Mouse (Mus musculus): ENCODE data around the gene Rnase13. TPM values are rescaled to one million over a fixed set of nuclear protein-coding genes. Genes with fewer than 3 reads are reported as not detected.

Rnase13 gene
- polyA plus RNA-seq, 1 experiment from 2014 or later: not detected

DNA sequence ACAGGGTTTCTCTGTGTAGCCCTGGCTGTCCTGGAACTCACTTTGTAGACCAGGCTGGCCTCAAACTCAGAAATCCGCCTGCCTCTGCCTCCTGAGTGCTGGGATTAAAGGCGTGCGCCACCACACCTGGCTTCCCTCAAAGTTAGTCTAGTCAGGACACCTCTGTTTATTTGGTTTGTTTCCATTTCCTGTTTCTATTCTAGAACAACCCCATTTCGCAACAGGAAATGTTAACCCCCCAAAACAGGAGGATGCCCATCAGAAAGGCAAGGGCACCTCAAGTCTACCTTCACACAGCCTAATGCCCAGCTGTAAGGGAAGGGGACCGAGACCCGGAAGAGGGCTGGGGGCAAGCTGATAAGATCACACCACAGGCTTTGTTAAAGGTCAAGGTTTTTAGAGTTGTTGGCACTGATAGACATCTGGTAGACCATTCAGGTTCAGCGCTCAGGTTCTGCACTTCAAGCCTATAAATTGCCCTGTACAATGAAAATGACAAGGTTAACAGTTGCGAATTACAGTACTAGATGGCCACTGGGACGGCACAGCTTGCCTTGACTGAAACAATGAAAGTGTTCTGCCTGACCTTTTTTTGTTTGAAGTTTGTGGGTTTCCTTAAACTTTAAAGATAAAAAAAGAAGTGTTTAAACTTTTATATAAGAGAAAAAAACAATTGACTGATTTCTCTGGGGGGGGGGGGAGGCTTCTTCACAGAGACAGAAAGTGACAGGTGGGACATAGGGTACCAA is 30.2 kb downstream of the Rnase13 start, which contains the start of gene Slc39a2:
TSS of gene Slc39a2 (plus strand) at position 699 of the 749 bp plus-strand sequence.
- no peaks in the 10 kb centered on the region for H3K9me3 ChIP-seq (replicated peaks)
- no peak for ATAC-seq

DNA sequence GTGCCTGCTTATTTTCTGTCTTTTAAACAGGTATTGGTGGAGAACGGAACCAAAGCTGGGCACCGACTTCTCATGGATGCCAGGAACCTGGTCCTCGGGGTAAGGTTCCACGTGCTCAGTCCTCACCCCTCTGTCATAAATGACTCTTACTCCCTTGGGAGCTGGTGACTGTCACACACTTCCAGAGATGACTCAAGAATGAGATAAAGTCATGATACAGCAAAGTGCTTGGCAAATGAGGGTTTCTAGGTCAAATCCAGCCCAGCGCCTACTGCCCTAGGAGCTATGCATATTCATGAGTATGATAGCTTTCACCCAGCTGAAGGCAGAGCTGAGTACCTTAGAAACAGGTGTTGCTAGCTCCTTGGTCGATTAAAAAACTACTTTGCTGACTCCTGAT is 32.7 kb downstream of the Rnase13 start:
- H3K4me1 ChIP-seq: peaks cover 18% of the 10 kb centered on the region
- H3K9me3 ChIP-seq (replicated peaks): no peaks in the 10 kb centered on the region
- H3K9ac ChIP-seq: no peak overlapping the region
- no peak for ATAC-seq
- peaks cover 78% of the 10 kb centered on the region for H3K36me3 ChIP-seq (ENCODE audit: poor library complexity, severe bottlenecking)
- no peak overlapping the region for H3K4me2 ChIP-seq
- H3K4me3 ChIP-seq: no peak overlapping the region
- no peaks in the 10 kb centered on the region for H3K27me3 ChIP-seq
- 92% methylated on average over 6 of the region's 6 CpGs for WGBS
- no peak overlapping the region for H3K27ac ChIP-seq

More for the DNA sequence above, 30.2 kb downstream of the Rnase13 start, which contains the start of gene Slc39a2:
- no peaks in the 10 kb centered on the region for H3K27me3 ChIP-seq
- H3K9ac ChIP-seq: 0 out of 2 replicates have a peak within 1 kb of the TSS, but pooled peaks have one; percentile 5
- H3K4me1 ChIP-seq: no peaks in the 10 kb centered on the region
- 91% methylated on average over 9 of the region's 9 CpGs for WGBS
- peaks cover 76% of the 10 kb centered on the region for H3K36me3 ChIP-seq (ENCODE audit: poor library complexity, severe bottlenecking)
- H3K4me2 ChIP-seq: no peak within 1 kb of the TSS
- no peak within 1 kb of the TSS for H3K27ac ChIP-seq
- no peak within 1 kb of the TSS for H3K4me3 ChIP-seq

DNA sequence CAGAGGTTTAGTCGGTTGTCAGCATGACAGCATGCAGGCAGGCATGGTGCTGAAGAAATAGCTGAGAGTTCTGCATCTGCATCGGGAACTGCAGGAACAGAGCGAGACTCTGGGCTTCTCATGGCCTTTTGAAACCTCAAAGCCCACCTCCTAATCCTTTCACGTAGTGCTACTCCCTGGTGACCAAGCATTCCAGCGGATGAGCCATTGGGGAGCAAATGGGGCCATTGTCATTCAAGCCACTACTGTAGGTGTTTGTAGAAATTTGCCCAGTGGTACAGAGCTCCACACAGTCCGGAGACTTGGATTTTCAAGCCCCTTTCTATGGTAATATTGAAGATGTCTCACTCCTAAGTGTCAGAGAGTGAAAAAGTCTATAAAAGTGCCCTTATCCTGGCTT is 36.5 kb downstream of the Rnase13 start:
- 45% methylated on average over 6 of the region's 6 CpGs for WGBS
- Histone ChIP-seq H3K9me3 (replicated peaks) (no peaks in the 10 kb centered on the region), H3K4me3 (peak overlapping the region; percentile 73; the same call in 1 of the 2 replicates), H3K4me1 (peaks cover 18% of the 10 kb centered on the region), H3K4me2 (peak overlapping the region; percentile 82), H3K27me3 (no peaks in the 10 kb centered on the region), H3K36me3 (ENCODE audit: poor library complexity, severe bottlenecking) (peaks cover 45% of the 10 kb centered on the region), H3K27ac (no peak overlapping the region), H3K9ac (no peak overlapping the region; the same call in 1 of the 2 replicates)
- ATAC-seq: no peak

DNA sequence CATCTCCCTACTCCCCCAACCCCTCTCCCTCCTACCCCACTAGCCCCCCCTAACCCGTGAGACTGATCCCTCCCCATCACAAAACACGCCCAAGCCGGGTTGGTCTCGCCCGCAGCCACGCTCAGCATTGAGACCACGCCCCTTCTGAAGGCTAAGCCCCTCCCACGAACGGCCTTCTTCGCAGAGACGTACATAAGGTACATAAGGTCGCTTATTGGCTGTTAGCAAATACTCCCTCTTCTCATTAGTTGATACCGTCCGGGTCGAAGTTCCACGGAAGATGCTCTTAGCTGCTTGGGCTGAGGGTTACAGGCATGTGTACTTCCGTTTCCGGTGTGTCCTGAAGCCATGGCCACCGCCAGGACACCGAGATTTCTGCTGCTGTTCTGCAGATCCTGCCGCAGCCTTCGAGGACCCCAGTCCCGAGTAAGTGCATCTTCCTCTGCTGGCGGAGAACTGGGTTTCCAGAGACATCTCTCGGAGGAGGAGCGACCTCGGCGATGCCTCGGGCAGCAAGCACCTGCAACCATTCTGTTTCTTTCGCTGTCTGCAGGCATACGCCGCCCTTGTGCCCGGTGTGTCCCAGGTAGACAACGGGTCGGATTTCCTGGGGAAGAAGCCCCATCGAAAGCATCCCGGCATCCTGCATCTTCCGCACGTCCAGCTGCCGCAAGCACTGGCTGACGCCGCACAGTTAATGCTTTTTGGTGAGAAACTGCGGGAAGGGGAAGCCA is 37.8 kb downstream of the Rnase13 start, which contains the start of gene Mettl17:
TSS of gene Mettl17 (plus strand) at position 245 of the 734 bp plus-strand sequence.
- H3K4me2 ChIP-seq: peak within 1 kb of the TSS; percentile 82
- H3K9ac ChIP-seq: peak within 1 kb of the TSS; percentile 79
- H3K27me3 ChIP-seq: no peaks in the 10 kb centered on the region
- H3K36me3 ChIP-seq (ENCODE audit: poor library complexity, severe bottlenecking): peaks cover 32% of the 10 kb centered on the region
- peak within 1 kb of the TSS; percentile 78 for H3K27ac ChIP-seq
- H3K4me1 ChIP-seq: peaks cover 18% of the 10 kb centered on the region
- H3K9me3 ChIP-seq (replicated peaks): no peaks in the 10 kb centered on the region
- peak; percentile 99 for ATAC-seq
- WGBS: under 1% methylated on average over 43 of the region's 43 CpGs
- peak within 1 kb of the TSS; percentile 73 for H3K4me3 ChIP-seq

DNA sequence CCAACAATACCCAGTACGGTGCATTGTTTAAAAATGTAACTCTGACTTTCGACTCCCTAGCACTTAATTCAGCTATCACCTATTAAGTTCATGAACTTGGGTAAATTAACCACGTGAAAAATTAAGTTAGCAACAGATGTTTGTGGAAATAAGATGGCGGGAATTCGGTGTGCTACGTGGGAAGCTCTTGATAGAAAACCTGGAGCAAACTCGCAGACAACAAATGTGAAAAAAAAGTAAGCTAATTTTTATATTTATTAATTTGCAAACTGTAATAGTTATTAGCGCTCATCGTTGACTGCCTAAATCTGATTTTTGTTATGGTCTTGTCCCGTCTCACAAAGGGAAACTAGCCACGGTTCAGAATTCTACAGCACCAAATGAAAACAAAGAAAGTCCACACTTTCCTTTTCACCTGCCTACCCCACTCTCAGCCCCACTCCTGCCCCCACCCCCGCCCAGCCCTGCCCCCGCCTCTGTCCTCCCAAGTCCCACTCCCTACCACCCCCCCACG is 38.5 kb downstream of the Rnase13 start:
- Histone ChIP-seq H3K4me2 (peak overlapping the region; percentile 82), H3K36me3 (ENCODE audit: poor library complexity, severe bottlenecking) (peaks cover 25% of the 10 kb centered on the region), H3K9ac (peak overlapping the region; percentile 58), H3K4me1 (peaks cover 18% of the 10 kb centered on the region), H3K9me3 (replicated peaks) (no peaks in the 10 kb centered on the region), H3K27me3 (no peaks in the 10 kb centered on the region), H3K27ac (peak overlapping the region; percentile 78), H3K4me3 (peak overlapping the region; percentile 73)
- 1% methylated on average over 14 of the region's 14 CpGs for WGBS
- ATAC-seq: peak; percentile 54

DNA sequence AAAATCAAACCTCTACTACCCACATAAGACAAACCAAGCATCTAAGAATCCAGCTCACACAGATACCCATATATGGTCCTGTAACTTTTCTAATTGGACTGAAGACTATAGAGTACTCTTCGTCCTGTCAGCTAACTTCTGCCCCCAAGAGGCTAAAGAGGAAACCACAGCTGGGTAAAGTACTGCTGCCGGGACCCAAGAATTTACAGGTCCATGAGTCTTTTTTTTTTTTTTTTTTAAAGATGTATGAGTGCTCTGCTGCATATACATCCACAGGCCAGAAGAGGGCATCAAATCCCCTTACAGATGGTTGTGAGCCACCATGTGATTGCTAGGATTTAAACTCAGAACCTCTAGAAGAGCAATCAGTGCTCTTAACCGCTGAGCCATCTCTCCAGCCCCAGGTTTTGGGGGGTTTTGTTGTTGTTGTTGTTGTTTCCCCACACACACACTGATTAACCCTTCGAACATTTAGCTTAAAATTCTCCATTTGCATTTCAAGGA is 39.0 kb downstream of the Rnase13 start:
- Histone ChIP-seq H3K9ac (peak overlapping the region; percentile 58; the same call in 1 of the 2 replicates), H3K4me1 (peaks cover 18% of the 10 kb centered on the region), H3K36me3 (ENCODE audit: poor library complexity, severe bottlenecking) (peaks cover 20% of the 10 kb centered on the region), H3K9me3 (replicated peaks) (no peaks in the 10 kb centered on the region), H3K4me3 (peak overlapping the region; percentile 73), H3K27ac (peak overlapping the region; percentile 78; the same call in 1 of the 2 replicates), H3K4me2 (peak overlapping the region; percentile 82), H3K27me3 (no peaks in the 10 kb centered on the region)
- ATAC-seq: peak; percentile 46
- WGBS: 0% methylated on average over 4 of the region's 4 CpGs

DNA sequence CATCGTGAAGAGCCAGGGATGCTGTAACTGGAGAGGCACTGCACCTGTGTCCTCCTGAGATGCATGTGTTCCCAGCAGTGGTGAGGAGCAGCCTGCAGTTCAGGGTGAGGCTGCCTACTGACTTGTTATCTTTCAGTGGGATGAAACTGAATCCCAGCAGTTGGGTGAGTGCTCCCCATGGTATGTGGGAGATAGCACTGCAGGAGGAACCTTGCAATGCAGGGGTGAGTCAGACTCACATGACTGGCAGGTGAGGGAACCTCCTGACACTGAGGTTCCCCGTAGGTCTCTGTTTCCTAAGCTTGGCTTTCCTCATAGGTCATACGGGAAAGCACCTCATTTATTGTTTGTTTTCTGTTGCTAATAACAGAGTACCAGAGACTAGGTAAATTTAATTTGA is 45.1 kb downstream of the Rnase13 start:
- 84% methylated on average over 3 of the region's 3 CpGs for WGBS
- H3K4me2 ChIP-seq: no peak overlapping the region
- H3K27ac ChIP-seq: no peak overlapping the region
- no peak overlapping the region for H3K4me3 ChIP-seq
- no peaks in the 10 kb centered on the region for H3K27me3 ChIP-seq
- no peak overlapping the region for H3K9ac ChIP-seq
- H3K9me3 ChIP-seq (replicated peaks): no peaks in the 10 kb centered on the region
- H3K4me1 ChIP-seq: no peaks in the 10 kb centered on the region
- no peaks in the 10 kb centered on the region for H3K36me3 ChIP-seq (ENCODE audit: poor library complexity, severe bottlenecking)
- ATAC-seq: no peak

DNA sequence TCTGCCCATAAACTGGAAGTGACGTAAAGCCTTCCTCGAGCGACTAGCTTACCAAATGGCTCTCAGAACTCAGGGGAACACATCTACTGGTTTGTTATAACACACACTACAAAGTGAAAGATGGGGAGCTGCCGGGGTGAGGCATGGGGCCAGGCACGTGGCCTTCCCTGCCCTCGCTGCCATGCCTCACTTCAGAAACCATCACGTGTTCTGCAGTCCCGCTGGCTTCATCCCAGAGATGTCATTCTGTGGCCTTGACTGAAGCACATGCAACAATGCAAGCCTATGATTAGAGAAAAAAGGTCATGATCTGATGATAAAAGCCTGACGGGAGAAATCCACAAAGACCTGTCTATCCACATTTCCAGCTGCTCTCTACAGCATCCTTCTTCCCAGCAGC is 50.8 kb downstream of the Rnase13 start:
- Histone ChIP-seq H3K4me3 (no peak overlapping the region), H3K27ac (no peak overlapping the region), H3K9me3 (replicated peaks) (no peaks in the 10 kb centered on the region), H3K9ac (no peak overlapping the region), H3K27me3 (no peaks in the 10 kb centered on the region), H3K36me3 (ENCODE audit: poor library complexity, severe bottlenecking) (no peaks in the 10 kb centered on the region), H3K4me1 (no peaks in the 10 kb centered on the region), H3K4me2 (no peak overlapping the region)
- no peak for ATAC-seq
- WGBS: 79% methylated on average over 9 of the region's 9 CpGs

Other genes starting within 250 kb of the Rnase13 start
- not detected in 2 replicates for gene Gm17079, start 227.3 kb downstream of the Rnase13 start, polyA plus RNA-seq (2015; fragmentation: Nextera tagmentation; extraction: Ambion mirVana)
- gene Gm5800, start 205.6 kb downstream of the Rnase13 start, polyA plus RNA-seq (2015; fragmentation: Nextera tagmentation; extraction: Ambion mirVana): not detected in 2 replicates
- not detected in 2 replicates for gene Ang4, start 149.2 kb downstream of the Rnase13 start, polyA plus RNA-seq (2015; fragmentation: Nextera tagmentation; extraction: Ambion mirVana)
- not detected in 2 replicates for gene AY358078, start 122.7 kb downstream of the Rnase13 start, polyA plus RNA-seq (2015; fragmentation: Nextera tagmentation; extraction: Ambion mirVana)
- gene Ear6, start 69.1 kb downstream of the Rnase13 start, polyA plus RNA-seq (2015; fragmentation: Nextera tagmentation; extraction: Ambion mirVana): not detected in 2 replicates
- 60.5 and 76.5 TPM in 2 replicates for gene Mettl17, start 37.9 kb downstream of the Rnase13 start, polyA plus RNA-seq (2015; fragmentation: Nextera tagmentation; extraction: Ambion mirVana)
- 1.3 and 1.5 TPM in 2 replicates for gene Slc39a2, start 29.9 kb downstream of the Rnase13 start, polyA plus RNA-seq (2015; fragmentation: Nextera tagmentation; extraction: Ambion mirVana)
- gene Ndrg2, start 8.6 kb downstream of the Rnase13 start, polyA plus RNA-seq (2015; fragmentation: Nextera tagmentation; extraction: Ambion mirVana): 98.2 and 99.0 TPM in 2 replicates
- not detected in 2 replicates for gene Tppp2, start 4.3 kb downstream of the Rnase13 start, polyA plus RNA-seq (2015; fragmentation: Nextera tagmentation; extraction: Ambion mirVana)
- gene Arhgef40, start 61.9 kb upstream of the Rnase13 start, polyA plus RNA-seq (2015; fragmentation: Nextera tagmentation; extraction: Ambion mirVana): 75.9 and 84.7 TPM in 2 replicates
- gene Tmem253, start 92.9 kb upstream of the Rnase13 start, polyA plus RNA-seq (2015; fragmentation: Nextera tagmentation; extraction: Ambion mirVana): 0.63 and 0.96 TPM in 2 replicates
- 52.3 and 58.6 TPM in 2 replicates for gene Zfp219, start 98.0 kb upstream of the Rnase13 start, polyA plus RNA-seq (2015; fragmentation: Nextera tagmentation; extraction: Ambion mirVana)
- not detected in 2 replicates for gene Olfr221, start 119.7 kb upstream of the Rnase13 start, polyA plus RNA-seq (2015; fragmentation: Nextera tagmentation; extraction: Ambion mirVana)
- 830 and 894 TPM in 2 replicates for gene Hnrnpc, start 181.3 kb upstream of the Rnase13 start, polyA plus RNA-seq (2015; fragmentation: Nextera tagmentation; extraction: Ambion mirVana)
- 82.5 and 91.0 TPM in 2 replicates for gene Rpgrip1, start 187.9 kb upstream of the Rnase13 start, polyA plus RNA-seq (2015; fragmentation: Nextera tagmentation; extraction: Ambion mirVana)